Mouse (Mus musculus) embryo, embryonic 9.5 days (tissue): ENCODE measurements around the gene Col5a3.
"Not testable (repeated sequence)": the region's sequence is repeated elsewhere in the genome, so short reads cannot be mapped to it uniquely, and the experiment has no call there.

Experiments used
- DNase-seq: peaks from one replicate; pipeline ENCODE4 v3.0.0-alpha.2; 2017; ENCODE audit errors: extremely low spot score

Col5a3 gene

DNA sequence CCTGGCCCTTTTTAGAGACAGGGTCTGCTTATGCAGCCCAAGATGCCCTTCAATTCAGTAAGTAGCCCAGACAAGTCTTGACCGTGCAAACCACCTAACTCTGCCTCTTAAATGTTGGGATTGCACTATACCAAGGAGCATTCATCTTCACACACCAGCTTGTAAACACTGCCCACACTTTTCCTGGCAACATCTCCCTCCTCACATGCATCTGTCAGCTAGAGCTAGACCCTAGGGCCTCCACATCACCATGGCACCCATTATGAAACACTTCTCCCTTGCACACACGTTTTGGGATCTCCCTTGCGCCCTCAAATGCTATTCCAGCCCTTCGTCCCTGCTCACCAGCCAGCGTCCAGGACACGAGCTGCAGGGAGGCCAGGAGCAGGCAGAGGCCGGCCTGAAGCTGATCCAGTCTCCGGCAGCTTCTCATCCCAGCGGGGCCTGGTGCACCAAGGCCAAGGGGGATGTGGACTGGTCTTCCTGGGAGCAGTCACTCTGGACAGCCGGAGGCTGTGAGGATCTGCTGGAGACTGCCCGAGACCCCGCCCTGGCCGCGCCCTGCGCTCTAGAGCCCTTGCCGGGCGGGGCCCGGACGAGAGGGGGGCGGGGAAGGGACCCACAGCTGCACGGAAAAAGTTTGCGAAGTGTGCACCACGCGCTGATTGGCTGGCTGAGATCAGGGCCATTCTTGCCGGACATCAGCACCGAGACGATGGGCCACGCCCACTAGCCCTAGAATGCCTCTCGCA lies at the start of gene Col5a3:
TSS of gene Col5a3 (minus strand) at position 547 of the 752 bp plus-strand sequence.
- peak; percentile 76 for DNase-seq

DNA sequence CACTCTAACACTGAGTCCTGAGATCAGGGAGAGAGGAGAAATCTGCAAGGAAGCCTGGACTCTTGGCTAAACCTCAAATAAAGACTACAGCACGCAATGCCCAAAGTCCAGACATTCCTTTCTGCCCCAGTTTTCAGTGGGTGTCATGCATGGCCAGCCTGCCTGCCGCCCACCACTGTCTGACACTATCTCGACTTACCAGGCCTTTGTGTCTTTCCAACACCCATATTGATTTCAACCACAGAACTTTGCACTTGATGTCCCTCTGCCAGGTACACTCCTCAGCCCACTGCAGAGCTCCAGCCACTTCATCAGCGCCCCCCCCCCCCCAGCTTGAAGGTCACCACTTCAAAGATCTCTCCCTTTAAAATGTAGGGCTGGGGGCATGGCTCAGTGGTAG lies 47.4 kb upstream of the Col5a3 start:
- no peak for DNase-seq

GRCm38 (mm10) chr9:20861821-20862220 lies 47.0 kb upstream of the Col5a3 start:
- DNase-seq, result peak; percentile 38

GRCm38 (mm10) chr9:20859926-20860325 lies 45.1 kb upstream of the Col5a3 start:
- DNase-seq, result no peak

- DNase-seq, result peak; percentile 60
Observed at GRCm38 (mm10) chr9:20857131-20857530, 42.3 kb upstream of the Col5a3 start.

- no peak for DNase-seq
Observed at GRCm38 (mm10) chr9:20850179-20850578, 35.3 kb upstream of the Col5a3 start.

GRCm38 (mm10) chr9:20842670-20843069 lies 27.8 kb upstream of the Col5a3 start:
- peak; percentile 27 for DNase-seq

- DNase-seq, result no peak
Observed at GRCm38 (mm10) chr9:20842211-20842610, 27.3 kb upstream of the Col5a3 start.

DNA sequence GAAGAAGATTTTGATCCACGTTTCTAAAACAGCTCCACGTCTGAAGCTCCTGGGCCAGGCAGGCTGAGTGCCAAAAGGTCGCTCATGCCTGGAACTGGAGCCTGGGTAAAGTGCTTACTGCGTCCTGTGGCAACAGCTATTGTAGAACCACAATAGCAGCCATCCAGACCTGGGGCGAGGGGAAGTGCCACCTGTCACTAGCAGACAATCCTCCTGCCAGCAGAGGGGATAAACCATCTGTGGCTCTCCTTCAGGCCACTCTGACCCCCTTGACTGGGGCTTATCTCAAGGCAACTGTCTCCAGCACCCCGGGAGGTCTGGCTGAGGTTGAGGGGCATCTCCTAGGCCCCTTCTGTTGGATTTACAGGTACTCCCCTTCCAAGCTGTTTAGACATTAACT lies 24.1 kb upstream of the Col5a3 start:
- no peak for DNase-seq

- DNase-seq, result no peak
Observed at GRCm38 (mm10) chr9:20837184-20837947, 22.5 kb upstream of the Col5a3 start.

GRCm38 (mm10) chr9:20835431-20835954 lies 20.6 kb upstream of the Col5a3 start:
- not testable (repeated sequence) for DNase-seq

- DNase-seq, result no peak
Observed at GRCm38 (mm10) chr9:20834881-20835280, 20.0 kb upstream of the Col5a3 start.

- DNase-seq, result peak; percentile 87
Observed at GRCm38 (mm10) chr9:20830901-20831643, 16.2 kb upstream of the Col5a3 start.

DNA sequence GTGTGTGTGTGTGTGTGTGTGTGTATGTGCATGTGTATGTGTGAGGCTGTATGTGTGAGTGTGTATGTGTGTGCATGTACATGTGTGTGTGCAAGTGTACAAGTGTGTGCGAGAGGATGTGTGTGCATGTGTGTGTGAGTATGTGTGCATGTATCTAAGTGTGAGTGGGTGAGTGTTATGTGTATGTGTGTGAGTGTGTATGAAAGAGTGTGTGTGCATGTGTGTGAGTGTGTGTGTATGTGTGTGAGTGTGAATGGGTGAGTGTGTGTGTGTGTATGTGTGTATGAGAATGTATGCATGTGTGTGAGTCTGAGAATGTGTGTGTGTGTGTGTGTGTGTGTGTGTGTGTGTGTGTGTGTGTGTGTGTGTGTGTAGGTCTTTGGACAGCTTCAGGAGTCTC lies 13.3 kb upstream of the Col5a3 start:
- no peak for DNase-seq

GRCm38 (mm10) chr9:20825781-20826180 lies 10.9 kb upstream of the Col5a3 start:
- no peak for DNase-seq

DNA sequence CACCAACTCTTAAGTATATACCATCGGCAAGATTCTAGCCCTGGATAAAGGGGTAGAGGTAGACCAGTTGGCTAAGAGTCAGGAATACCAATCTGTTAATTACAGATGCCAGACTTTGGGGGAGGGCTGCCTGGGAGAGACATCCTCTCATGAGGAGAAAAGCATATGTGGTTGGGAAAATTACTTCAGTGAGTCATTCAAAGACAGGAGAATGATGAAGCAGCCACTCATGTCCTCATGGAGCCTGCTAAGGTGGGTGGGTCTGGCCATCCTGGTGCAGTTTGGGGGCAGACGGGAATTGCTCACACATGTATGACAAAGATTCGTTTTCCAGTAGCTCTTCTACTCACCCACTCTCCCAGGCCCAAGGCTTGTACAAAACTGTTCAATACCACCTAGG lies 8.0 kb upstream of the Col5a3 start:
- no peak for DNase-seq

DNA sequence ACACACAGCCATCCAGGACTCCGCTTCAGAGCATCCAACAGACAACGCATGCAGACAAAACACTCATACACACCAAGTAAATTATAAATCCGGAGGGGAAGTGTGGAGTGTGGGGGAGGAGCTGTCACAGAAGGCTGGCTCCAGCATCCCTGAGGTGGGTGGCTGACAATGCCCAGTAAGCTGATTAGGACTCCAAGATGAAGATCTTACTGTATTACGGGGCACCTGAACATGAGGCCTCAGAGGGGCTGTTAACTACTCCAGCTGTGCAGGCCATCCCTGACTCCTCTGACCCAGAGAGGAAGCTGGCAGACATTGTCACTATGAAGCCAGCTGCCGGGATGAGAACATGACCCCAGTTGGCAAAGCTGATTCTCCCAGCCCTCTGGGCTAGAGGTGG lies 5.1 kb upstream of the Col5a3 start:
- DNase-seq, result no peak

DNA sequence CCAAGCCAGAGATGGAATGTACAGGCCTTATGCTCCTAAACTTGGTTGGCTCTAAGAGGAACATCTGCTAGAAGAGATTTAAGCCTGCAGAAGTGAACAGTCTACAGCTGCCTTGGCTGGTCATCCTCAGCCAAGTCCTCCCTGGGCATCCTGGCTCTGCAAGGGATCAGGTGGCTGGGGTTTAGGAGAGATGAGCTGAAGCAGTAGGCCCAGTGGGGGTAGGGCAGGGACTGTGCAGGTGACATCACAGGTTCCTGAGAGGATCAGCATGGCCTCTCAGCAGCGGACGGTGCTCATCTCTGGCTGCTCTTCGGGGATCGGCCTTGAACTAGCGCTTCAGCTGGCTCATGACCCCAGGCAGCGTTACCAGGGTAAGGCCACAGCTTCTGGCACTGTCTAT lies 3.4 kb upstream of the Col5a3 start, which contains the start of gene Rdh8:
TSS of gene Rdh8 (plus strand) at position 268 of the 400 bp plus-strand sequence.
- DNase-seq, result no peak

GRCm38 (mm10) chr9:20812537-20813271 lies 2.2 kb downstream of the Col5a3 start:
- DNase-seq, result peak; percentile 61

DNA sequence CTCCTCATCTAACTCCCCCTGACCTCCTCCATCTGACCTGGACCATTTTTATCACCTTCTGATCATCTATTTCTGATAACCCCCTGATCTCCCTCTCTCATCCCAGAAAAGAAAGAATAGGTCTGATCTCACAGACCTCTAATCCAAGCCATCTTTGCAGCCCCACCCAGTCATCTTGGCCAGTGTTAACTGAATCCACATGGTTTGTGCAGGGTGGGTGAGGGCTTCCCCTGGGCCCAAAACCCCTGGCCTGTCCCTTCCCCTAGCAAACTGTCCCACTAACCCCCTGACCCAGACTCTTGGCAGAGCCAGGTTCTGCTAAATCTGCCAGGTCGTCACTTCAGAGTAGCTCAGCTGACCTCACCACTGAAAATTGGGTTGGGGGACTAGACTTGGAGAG lies 4.1 kb downstream of the Col5a3 start:
- DNase-seq, result no peak

DNA sequence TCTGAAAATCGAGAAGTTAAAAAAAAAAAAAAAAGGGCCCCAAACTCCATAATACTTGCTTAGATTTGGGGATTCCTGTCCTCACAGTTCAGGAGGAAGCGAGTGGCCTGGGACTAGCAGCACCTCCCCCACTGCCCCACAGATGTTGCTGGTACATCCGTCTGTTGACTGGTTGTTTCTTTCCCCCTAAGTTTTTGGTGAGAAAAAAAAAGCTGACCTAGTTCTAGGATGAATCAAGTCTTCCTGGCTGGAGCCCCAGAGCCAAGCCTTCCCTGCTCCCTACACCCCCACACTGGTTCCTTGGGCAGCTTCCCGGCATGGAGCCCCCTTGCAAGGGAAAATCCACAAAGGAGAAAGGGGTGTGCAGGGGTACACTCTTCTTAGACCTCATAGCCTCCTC lies 4.6 kb downstream of the Col5a3 start:
- no peak for DNase-seq
